Mouse (Mus musculus) heart, postnatal 0 days (tissue): ENCODE data around the gene Acvr2a. TPM values are rescaled to one million over a fixed set of nuclear protein-coding genes. Genes with fewer than 3 reads are reported as not detected.

Experiments used
- ATAC-seq: fragments of 200-750 bp; cut with Nextera tagmentation; 2 replicates; pipeline ENCODE4 v1.8.0; 2017; ENCODE audit warnings: low read depth, moderate number of reproducible peaks, moderate library complexity; ENCODE audit not compliant: insufficient read depth
- DNase-seq: peaks from one replicate; pipeline ENCODE4 v3.0.0-alpha.2; 2016; ENCODE audit warnings: low spot score
- H3K27ac ChIP-seq: fragments of 300-500 bp; sonication (generic); 2 replicates; pipeline ENCODE4 v1.5.1; 2014; ENCODE audit warnings: low read depth, mild to moderate bottlenecking
- H3K27me3 ChIP-seq: fragments of 300-500 bp; sonication (generic); 2 replicates; pipeline ENCODE4 v1.6.1; 2014; ENCODE audit warnings: low read length, mixed read lengths; ENCODE audit not compliant: control insufficient read depth, insufficient read depth
- H3K36me3 ChIP-seq: fragments of 300-500 bp; sonication (generic); replicated peaks from 2 replicates; pipeline ENCODE4 v1.6.1; 2014; ENCODE audit warnings: low read length, mixed read lengths; ENCODE audit not compliant: control insufficient read depth, insufficient read depth
- H3K4me1 ChIP-seq: fragments of 300-500 bp; sonication (generic); 2 replicates; pipeline ENCODE4 v1.6.1; 2014; ENCODE audit warnings: antibody characterized with exemption; ENCODE audit not compliant: control insufficient read depth, insufficient read depth
- H3K4me2 ChIP-seq: fragments of 300-500 bp; sonication (generic); 2 replicates; pipeline ENCODE4 v1.6.1; 2014; ENCODE audit warnings: low read depth, mild to moderate bottlenecking, low read length, moderate library complexity
- H3K4me3 ChIP-seq: fragments of 300-500 bp; sonication (generic); 2 replicates; pipeline ENCODE4 v1.5.1; 2014; ENCODE audit warnings: low read depth, low read length
- H3K9ac ChIP-seq: fragments of 300-500 bp; sonication (generic); replicated peaks from 2 replicates; pipeline ENCODE4 v1.6.1; 2014; ENCODE audit warnings: low read depth, low read length, mixed read lengths
- H3K9me3 ChIP-seq: fragments of 300-500 bp; sonication (generic); replicated peaks from 2 replicates; pipeline ENCODE4 v1.6.1; 2016; ENCODE audit warnings: low read length; ENCODE audit not compliant: control insufficient read depth
- CTCF ChIP-seq: IDR thresholded peaks from 2 replicates; pipeline ENCODE4 v1.5.1; 2016; ENCODE audit warnings: antibody characterized with exemption, control low read depth, low read depth
- EP300 ChIP-seq: IDR thresholded peaks from 2 replicates; pipeline ENCODE4 v1.6.1; 2016; ENCODE audit warnings: antibody characterized with exemption, low read depth
- WGBS: fragments of 180-500 bp; shearing (Covaris S2); extraction: QIAGEN DNeasy Blood & Tissue Kit; methylation state at CpG from one replicate; pipeline ENCODE4 v1.1.7; 2014; 5-methylcytosine and 5-hydroxymethylcytosine counted together
- polyA plus RNA-seq: library from polyadenylated mRNA; unstranded; fragments of >200 nt; fragmentation: Nextera tagmentation; extraction: Ambion mirVana; gene quantifications from 2 replicates; pipeline ENCODE4 v1.2.1, GENCODE M21; 2015
- total RNA-seq: library from RNA; depleted of rRNA; stranded (reverse); fragments of >200 nt; gene quantifications from 2 replicates; pipeline ENCODE4 v1.2.3, GENCODE M21; 2014; ENCODE audit warnings: low replicate concordance

Acvr2a gene
- total and polyA plus RNA-seq, 2 experiments from 2014 or later = 7.1 to 18.2 TPM

DNA sequence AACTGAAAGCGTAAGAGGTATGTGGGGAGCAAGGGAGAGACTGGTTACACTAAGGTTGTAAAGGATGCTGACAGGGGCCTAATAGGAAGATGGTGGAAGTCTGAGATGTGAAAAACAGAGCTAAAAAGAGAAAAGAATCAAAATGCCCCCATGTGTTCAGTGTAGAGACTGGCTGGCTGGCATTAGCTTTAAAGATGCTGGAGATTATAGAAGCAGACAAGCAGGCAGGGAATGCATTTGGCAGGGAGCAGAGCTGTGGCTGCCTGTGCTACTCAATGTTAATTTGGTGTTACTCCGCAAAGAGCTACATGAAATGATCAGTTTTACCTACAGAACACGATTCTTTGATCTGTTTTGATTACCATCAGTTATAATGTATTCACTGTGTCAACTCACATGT is 43.3 kb upstream of the Acvr2a start:
- Histone ChIP-seq H3K9ac (no peak overlapping the region), H3K36me3 (no peaks in the 10 kb centered on the region), H3K9me3 (no peaks in the 10 kb centered on the region), H3K27ac (no peak overlapping the region), H3K4me3 (no peak overlapping the region), H3K27me3 (no peaks in the 10 kb centered on the region), H3K4me2 (no peak overlapping the region), H3K4me1 (no peaks in the 10 kb centered on the region)
- no peak for ATAC-seq
- no peak for DNase-seq
- 79% methylated on average over 3 of the region's 3 CpGs for WGBS
- no peak for TF ChIP-seq EP300
- TF ChIP-seq CTCF = no peak

DNA sequence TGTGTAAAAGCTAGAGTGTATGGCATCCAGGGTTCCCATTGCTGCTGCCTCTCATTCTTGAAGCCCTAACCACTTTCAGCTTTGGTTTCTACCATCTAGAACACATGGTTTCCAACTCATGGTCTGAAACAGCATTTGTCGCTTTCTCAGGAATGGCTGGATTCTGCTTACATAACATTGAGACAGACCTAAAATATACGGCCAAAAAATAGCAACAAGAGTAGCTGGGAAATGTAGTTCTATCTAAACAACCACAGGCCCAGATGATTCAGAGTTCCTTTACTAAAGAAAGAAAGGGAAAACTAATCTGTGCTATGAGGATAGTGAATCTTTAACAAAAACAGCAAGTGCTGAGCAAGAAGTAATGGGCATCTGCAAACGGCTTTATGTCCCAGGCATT is 38.6 kb upstream of the Acvr2a start:
- Histone ChIP-seq H3K4me2 (no peak overlapping the region), H3K27me3 (no peaks in the 10 kb centered on the region), H3K9me3 (no peaks in the 10 kb centered on the region), H3K4me3 (no peak overlapping the region), H3K4me1 (no peaks in the 10 kb centered on the region), H3K9ac (no peak overlapping the region), H3K27ac (no peak overlapping the region), H3K36me3 (no peaks in the 10 kb centered on the region)
- TF ChIP-seq CTCF = no peak
- TF ChIP-seq EP300 = no peak
- ATAC-seq = no peak
- DNase-seq = no peak
- WGBS = 87% methylated on average over 3 of the region's 3 CpGs

DNA sequence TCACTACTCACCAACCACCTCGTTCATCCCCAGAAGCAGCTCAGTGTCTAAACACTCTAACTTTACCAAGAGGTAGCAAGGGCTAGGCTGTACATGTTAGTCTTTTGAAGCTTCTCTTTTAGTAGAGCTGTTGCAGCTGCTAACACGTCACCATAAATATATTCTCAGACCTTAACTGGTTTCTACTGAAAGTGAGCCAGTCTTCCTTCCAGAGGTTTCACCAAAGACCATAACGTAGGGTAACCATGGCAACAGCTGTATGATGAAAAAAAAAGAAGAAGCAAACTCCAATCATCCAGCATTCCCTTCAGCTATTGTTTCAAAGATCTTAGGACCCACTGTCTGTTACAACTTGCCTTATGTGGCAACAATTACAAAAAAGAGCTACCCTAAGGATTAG is 25.0 kb upstream of the Acvr2a start:
- 0 out of 2 replicates have a peak, but pooled peaks cover 3% of the 10 kb centered on the region for H3K9me3 ChIP-seq
- no peak for ATAC-seq
- no peaks in the 10 kb centered on the region for H3K4me1 ChIP-seq
- H3K9ac ChIP-seq = no peak overlapping the region
- no peaks in the 10 kb centered on the region for H3K27me3 ChIP-seq
- TF ChIP-seq EP300 (no peak), CTCF (no peak)
- no peaks in the 10 kb centered on the region for H3K36me3 ChIP-seq
- DNase-seq = no peak
- 67% methylated on average over 3 of the region's 3 CpGs for WGBS
- no peak overlapping the region for H3K27ac ChIP-seq
- no peak overlapping the region for H3K4me3 ChIP-seq
- H3K4me2 ChIP-seq = no peak overlapping the region

DNA sequence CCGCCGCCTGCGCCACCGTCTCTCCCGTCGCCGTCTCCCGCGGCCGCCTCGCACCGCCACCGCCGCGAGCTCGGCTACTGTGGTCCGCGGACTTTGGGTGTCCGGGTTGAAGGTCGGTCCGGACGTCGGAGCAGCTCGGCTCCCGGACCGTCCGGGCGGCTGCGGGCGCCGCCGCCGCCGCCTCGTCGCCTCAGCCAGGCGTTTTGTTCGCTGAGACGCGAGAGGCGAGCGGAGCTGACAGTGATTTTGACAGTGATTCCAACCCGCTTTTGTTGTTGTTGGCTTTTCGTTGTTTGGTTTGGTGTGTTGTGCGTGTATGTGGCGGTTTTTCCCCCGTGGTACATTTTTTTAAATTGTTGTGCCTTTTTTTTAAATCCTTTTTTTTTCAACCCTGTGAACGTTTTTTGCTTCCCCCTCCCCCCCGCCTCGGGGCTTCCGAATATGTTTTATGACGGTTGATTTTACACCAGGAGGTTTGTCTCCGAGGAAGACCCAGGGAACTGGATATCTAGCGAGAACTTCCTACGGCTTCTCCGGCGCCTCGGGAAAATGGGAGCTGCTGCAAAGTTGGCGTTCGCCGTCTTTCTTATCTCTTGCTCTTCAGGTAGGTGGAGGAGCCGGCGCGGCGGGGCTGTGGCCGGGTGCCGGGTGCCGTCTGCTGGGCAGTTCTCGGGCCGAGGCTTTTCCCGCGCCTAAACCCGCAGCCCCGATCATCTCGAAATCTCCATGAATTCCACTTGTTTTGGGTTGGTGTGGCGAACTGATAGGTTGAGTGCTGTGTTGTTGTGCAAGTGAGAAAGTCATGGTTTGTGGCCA is 522 bp downstream of the Acvr2a start:
- Histone ChIP-seq H3K27me3 (no peaks in the 10 kb centered on the region), H3K36me3 (no peaks in the 10 kb centered on the region), H3K9me3 (no peaks in the 10 kb centered on the region), H3K4me2 (peak overlapping the region; percentile 80), H3K4me3 (peak overlapping the region; percentile 91), H3K27ac (peak overlapping the region; percentile 99), H3K4me1 (peaks cover 22% of the 10 kb centered on the region; the same call in 1 of the 2 replicates), H3K9ac (peak overlapping the region; percentile 88)
- peak; percentile 49 for DNase-seq
- under 1% methylated on average over 73 of the region's 76 CpGs for WGBS
- peak; percentile 69 for ATAC-seq
- TF ChIP-seq EP300 (no peak), CTCF (no peak)

DNA sequence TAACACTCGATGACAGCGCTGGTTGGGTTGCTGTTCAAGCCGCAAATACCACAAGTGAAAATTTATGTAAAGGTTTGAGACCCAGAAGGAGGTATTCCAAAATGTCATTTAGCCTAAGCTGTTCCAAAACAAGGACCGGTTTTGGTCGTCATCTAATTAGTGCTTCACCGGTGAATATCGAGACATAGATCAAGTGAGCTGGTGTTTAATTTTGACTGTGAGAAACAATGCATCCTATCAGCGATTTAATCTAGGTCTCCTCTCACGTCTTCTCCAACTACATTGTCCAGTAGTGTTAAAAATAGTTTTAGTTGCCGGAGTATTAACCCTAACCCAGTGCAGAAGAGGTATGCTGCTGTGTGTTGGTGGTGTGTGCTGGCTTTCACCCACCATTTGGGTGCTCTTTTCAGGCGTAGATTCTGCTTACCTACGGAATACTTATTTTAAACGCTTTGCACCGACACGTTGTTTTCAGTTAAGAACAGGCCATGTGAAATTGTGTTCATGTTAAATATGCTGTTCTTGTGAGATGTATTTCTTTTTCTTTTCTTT is 1.2 kb downstream of the Acvr2a start:
- Histone ChIP-seq H3K27me3 (no peaks in the 10 kb centered on the region), H3K4me2 (peak overlapping the region; percentile 80), H3K36me3 (no peaks in the 10 kb centered on the region), H3K9me3 (no peaks in the 10 kb centered on the region), H3K9ac (peak overlapping the region; percentile 88), H3K4me3 (peak overlapping the region; percentile 91), H3K4me1 (peaks cover 22% of the 10 kb centered on the region; the same call in 1 of the 2 replicates), H3K27ac (peak overlapping the region; percentile 99)
- ATAC-seq = no peak
- DNase-seq = peak; percentile 13
- no peak for TF ChIP-seq EP300
- WGBS = 2% methylated on average over 15 of the region's 15 CpGs
